Mouse (Mus musculus): Measurements from ENCODE around the gene Olfr519. TPM values are rescaled to one million over a fixed set of nuclear protein-coding genes. Genes with fewer than 3 reads are reported as not detected.

Gene Olfr519
- polyA plus RNA-seq, 2 experiments, result not detected

DNA sequence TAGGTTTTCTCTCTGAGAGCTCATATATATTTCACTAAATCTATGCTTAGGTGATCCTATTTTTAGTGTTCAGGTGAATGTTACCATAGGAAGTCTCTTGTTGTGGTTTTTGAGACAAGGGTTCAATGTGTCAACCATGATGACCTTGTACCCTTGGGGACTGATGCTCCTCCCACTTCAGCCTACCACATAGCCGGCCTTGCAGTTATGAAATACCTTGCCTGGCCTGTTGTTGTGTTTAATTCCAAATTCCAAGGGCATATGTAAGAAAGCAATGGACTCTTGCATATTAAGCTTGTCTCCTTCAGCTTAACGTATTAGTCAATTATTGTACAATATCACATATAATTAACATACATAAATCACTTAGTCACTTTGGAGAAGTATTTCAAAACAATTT is 9.7 kb upstream of the Olfr519 start:
- ATAC-seq (ENCODE audit: low FRiP score, low read depth), result no peak
- TF ChIP-seq POLR2A (IDR thresholded peaks at IDR 0.05; ENCODE audit: borderline replicate concordance, extremely low read depth, insufficient read depth, insufficient read length), result no peak
- 78% methylated on average over 2 of the region's 2 CpGs for WGBS
- no peak for DNase-seq (ENCODE audit: low spot score)
- H3K27ac ChIP-seq (replicated peaks; ENCODE audit: low read depth, low read length), result no peak overlapping the region
- H3K9me3 ChIP-seq (ENCODE audit: control insufficient read depth, low read length), result no peaks in the 10 kb centered on the region
- no peaks in the 10 kb centered on the region for H3K27me3 ChIP-seq (ENCODE audit: control insufficient read depth, insufficient read depth, low read length)
- H3K4me3 ChIP-seq (replicated peaks; ENCODE audit: low read length), result no peak overlapping the region
- H3K9ac ChIP-seq (ENCODE audit: low read depth, low read length, severe bottlenecking), result no peak overlapping the region
- no peaks in the 10 kb centered on the region for H3K4me1 ChIP-seq (ENCODE audit: control insufficient read depth, insufficient read depth, low read length)
- no peaks in the 10 kb centered on the region for H3K36me3 ChIP-seq (ENCODE audit: control insufficient read depth, insufficient read depth, low read length)
- H3K4me2 ChIP-seq (replicated peaks; ENCODE audit: low read depth, low read length, severe bottlenecking), result no peak overlapping the region

DNA sequence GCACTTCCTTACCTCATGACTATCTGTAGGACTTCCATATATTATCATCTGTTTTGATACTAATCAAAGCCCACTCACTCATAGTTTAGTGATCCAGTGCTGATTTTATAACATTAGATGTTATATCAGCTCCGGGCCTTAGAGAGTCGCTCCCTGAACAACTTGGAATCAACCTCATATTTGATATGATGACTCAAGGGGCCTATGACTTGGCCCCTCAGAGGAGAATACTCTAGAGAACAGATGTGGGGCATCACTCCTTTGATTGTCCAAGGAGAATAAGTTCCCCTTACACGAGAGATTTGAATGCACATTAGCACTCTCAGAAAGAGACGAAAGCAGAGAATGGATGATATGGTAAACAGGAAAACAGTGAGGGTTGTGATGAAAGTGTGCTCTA is 9.3 kb downstream of the Olfr519 start, which contains the start of gene Olfr518:
Gene Olfr518, minus strand, starts transcription at position 101 of the 400 bp plus-strand sequence.
- Histone ChIP-seq H3K4me3 (replicated peaks; ENCODE audit: low read length) (no peak within 1 kb of the TSS), H3K27me3 (ENCODE audit: control insufficient read depth, insufficient read depth, low read length) (no peaks in the 10 kb centered on the region), H3K36me3 (ENCODE audit: control insufficient read depth, insufficient read depth, low read length) (no peaks in the 10 kb centered on the region), H3K4me2 (replicated peaks; ENCODE audit: low read depth, low read length, severe bottlenecking) (no peak within 1 kb of the TSS), H3K9ac (ENCODE audit: low read depth, low read length, severe bottlenecking) (no peak within 1 kb of the TSS), H3K9me3 (ENCODE audit: control insufficient read depth, low read length) (no peaks in the 10 kb centered on the region), H3K27ac (replicated peaks; ENCODE audit: low read depth, low read length) (no peak within 1 kb of the TSS), H3K4me1 (ENCODE audit: control insufficient read depth, insufficient read depth, low read length) (no peaks in the 10 kb centered on the region)
- DNase-seq (ENCODE audit: low spot score), result no peak
- no peak for ATAC-seq (ENCODE audit: low FRiP score, low read depth)
- no peak for TF ChIP-seq POLR2A (IDR thresholded peaks at IDR 0.05; ENCODE audit: borderline replicate concordance, extremely low read depth, insufficient read depth, insufficient read length)
- WGBS, result 81% methylated on average over 4 of the region's 4 CpGs

DNA sequence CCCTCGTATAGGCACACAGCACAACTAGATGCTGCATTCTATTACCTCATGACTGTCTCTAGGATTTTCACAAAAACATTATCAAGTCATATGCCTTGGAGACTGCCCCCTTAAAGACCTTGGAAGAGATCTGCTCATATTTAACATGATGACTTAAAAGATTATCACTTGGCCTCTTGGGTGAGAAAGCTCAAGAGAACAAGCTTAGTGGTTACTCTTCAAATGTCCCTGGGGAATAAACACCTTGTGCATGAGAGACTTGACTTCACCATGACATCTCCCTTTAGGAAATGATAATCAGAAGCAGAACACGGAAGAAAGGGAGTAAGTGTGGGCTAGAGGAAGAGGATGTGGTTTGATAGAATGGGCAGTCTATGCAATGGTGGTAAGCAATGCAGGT is 21.9 kb downstream of the Olfr519 start, which contains the start of gene Olfr517:
Gene Olfr517, minus strand, starts transcription at position 101 of the 400 bp plus-strand sequence.
- H3K4me2 ChIP-seq (replicated peaks; ENCODE audit: low read depth, low read length, severe bottlenecking), result no peak within 1 kb of the TSS
- H3K9me3 ChIP-seq (ENCODE audit: control insufficient read depth, low read length), result no peaks in the 10 kb centered on the region
- H3K4me3 ChIP-seq (replicated peaks; ENCODE audit: low read length), result no peak within 1 kb of the TSS
- WGBS, result 52% methylated on average over 2 of the region's 2 CpGs
- TF ChIP-seq POLR2A (IDR thresholded peaks at IDR 0.05; ENCODE audit: borderline replicate concordance, extremely low read depth, insufficient read depth, insufficient read length), result no peak
- ATAC-seq (ENCODE audit: low FRiP score, low read depth) (no peak), DNase-seq (ENCODE audit: low spot score) (no peak)
- no peaks in the 10 kb centered on the region for H3K36me3 ChIP-seq (ENCODE audit: control insufficient read depth, insufficient read depth, low read length)
- no peaks in the 10 kb centered on the region for H3K4me1 ChIP-seq (ENCODE audit: control insufficient read depth, insufficient read depth, low read length)
- no peak within 1 kb of the TSS for H3K9ac ChIP-seq (ENCODE audit: low read depth, low read length, severe bottlenecking)
- no peak within 1 kb of the TSS for H3K27ac ChIP-seq (replicated peaks; ENCODE audit: low read depth, low read length)
- no peaks in the 10 kb centered on the region for H3K27me3 ChIP-seq (ENCODE audit: control insufficient read depth, insufficient read depth, low read length)

DNA sequence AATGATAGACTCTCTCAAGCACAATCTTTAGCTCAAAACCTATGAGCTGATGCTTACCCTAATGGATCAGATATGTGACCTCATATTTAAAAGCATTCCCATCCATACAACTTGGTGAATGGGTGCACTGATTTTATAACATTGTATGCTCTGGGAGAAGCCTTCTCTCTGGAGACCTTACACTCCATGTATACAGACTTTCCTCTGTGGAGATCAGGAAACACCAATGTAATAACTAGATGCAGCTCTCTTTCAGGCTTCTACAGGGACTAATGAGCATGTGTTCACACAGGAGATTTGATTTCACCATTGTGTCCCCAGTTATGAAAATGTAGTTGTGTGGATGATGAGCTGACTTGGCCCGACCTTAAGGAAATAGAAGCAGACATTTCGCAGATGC is 43.8 kb downstream of the Olfr519 start, which contains the start of gene Olfr516:
Gene Olfr516, minus strand, starts transcription at position 101 of the 400 bp plus-strand sequence.
- WGBS, result 88% methylated on average over 2 of the region's 2 CpGs
- H3K4me1 ChIP-seq (ENCODE audit: control insufficient read depth, insufficient read depth, low read length), result no peaks in the 10 kb centered on the region
- no peak within 1 kb of the TSS for H3K9ac ChIP-seq (ENCODE audit: low read depth, low read length, severe bottlenecking)
- DNase-seq (ENCODE audit: low spot score) (no peak), ATAC-seq (ENCODE audit: low FRiP score, low read depth) (no peak)
- no peak within 1 kb of the TSS for H3K4me2 ChIP-seq (replicated peaks; ENCODE audit: low read depth, low read length, severe bottlenecking)
- no peaks in the 10 kb centered on the region for H3K9me3 ChIP-seq (ENCODE audit: control insufficient read depth, low read length)
- H3K36me3 ChIP-seq (ENCODE audit: control insufficient read depth, insufficient read depth, low read length), result no peaks in the 10 kb centered on the region
- no peaks in the 10 kb centered on the region for H3K27me3 ChIP-seq (ENCODE audit: control insufficient read depth, insufficient read depth, low read length)
- TF ChIP-seq POLR2A (IDR thresholded peaks at IDR 0.05; ENCODE audit: borderline replicate concordance, extremely low read depth, insufficient read depth, insufficient read length), result no peak
- no peak within 1 kb of the TSS for H3K27ac ChIP-seq (replicated peaks; ENCODE audit: low read depth, low read length)
- H3K4me3 ChIP-seq (replicated peaks; ENCODE audit: low read length), result no peak within 1 kb of the TSS

Other genes starting within 250 kb of the Olfr519 start
- not detected in 2 replicates for gene Olfr509, start 242.5 kb downstream of the Olfr519 start, polyA plus RNA-seq (2012; rRNA removed)
- not detected in 2 replicates for gene Olfr509, start 242.5 kb downstream of the Olfr519 start, polyA plus RNA-seq (2014; fragmentation: Nextera tagmentation; extraction: Ambion mirVana)
- not detected in 2 replicates for gene Olfr510, start 228.0 kb downstream of the Olfr519 start, polyA plus RNA-seq (2012; rRNA removed)
- gene Olfr510, start 228.0 kb downstream of the Olfr519 start, polyA plus RNA-seq (2014; fragmentation: Nextera tagmentation; extraction: Ambion mirVana), result not detected in 2 replicates
- not detected in 2 replicates for gene Olfr512, start 181.1 kb downstream of the Olfr519 start, polyA plus RNA-seq (2012; rRNA removed)
- not detected in 2 replicates for gene Olfr512, start 181.1 kb downstream of the Olfr519 start, polyA plus RNA-seq (2014; fragmentation: Nextera tagmentation; extraction: Ambion mirVana)
- not detected in 2 replicates for gene Olfr513, start 143.4 kb downstream of the Olfr519 start, polyA plus RNA-seq (2012; rRNA removed)
- gene Olfr513, start 143.4 kb downstream of the Olfr519 start, polyA plus RNA-seq (2014; fragmentation: Nextera tagmentation; extraction: Ambion mirVana), result not detected in 2 replicates
- gene Olfr514, start 68.4 kb downstream of the Olfr519 start, polyA plus RNA-seq (2012; rRNA removed), result not detected in 2 replicates
- not detected in 2 replicates for gene Olfr514, start 68.4 kb downstream of the Olfr519 start, polyA plus RNA-seq (2014; fragmentation: Nextera tagmentation; extraction: Ambion mirVana)
- gene Olfr516, start 43.9 kb downstream of the Olfr519 start, polyA plus RNA-seq (2012; rRNA removed), result not detected in 2 replicates
- not detected in 2 replicates for gene Olfr516, start 43.9 kb downstream of the Olfr519 start, polyA plus RNA-seq (2014; fragmentation: Nextera tagmentation; extraction: Ambion mirVana)
- not detected in 2 replicates for gene Olfr517, start 22.0 kb downstream of the Olfr519 start, polyA plus RNA-seq (2012; rRNA removed)
- gene Olfr517, start 22.0 kb downstream of the Olfr519 start, polyA plus RNA-seq (2014; fragmentation: Nextera tagmentation; extraction: Ambion mirVana), result not detected in 2 replicates
- gene Olfr518, start 9.4 kb downstream of the Olfr519 start, polyA plus RNA-seq (2012; rRNA removed), result not detected in 2 replicates
- gene Olfr518, start 9.4 kb downstream of the Olfr519 start, polyA plus RNA-seq (2014; fragmentation: Nextera tagmentation; extraction: Ambion mirVana), result not detected in 2 replicates
- gene Nlrp10, start 35.8 kb upstream of the Olfr519 start, polyA plus RNA-seq (2012; rRNA removed), result 0.10 and 0.19 TPM in 2 replicates
- 0.10 and 0.25 TPM in 2 replicates for gene Nlrp10, start 35.8 kb upstream of the Olfr519 start, polyA plus RNA-seq (2014; fragmentation: Nextera tagmentation; extraction: Ambion mirVana)
- gene Eif3f, start 40.0 kb upstream of the Olfr519 start, polyA plus RNA-seq (2012; rRNA removed), result 122 and 141 TPM in 2 replicates
- gene Eif3f, start 40.0 kb upstream of the Olfr519 start, polyA plus RNA-seq (2014; fragmentation: Nextera tagmentation; extraction: Ambion mirVana), result 120 and 123 TPM in 2 replicates
- gene Tub, start 55.9 kb upstream of the Olfr519 start, polyA plus RNA-seq (2012; rRNA removed), result 14.1 and 15.5 TPM in 2 replicates
- 4.0 TPM in 2 replicates for gene Tub, start 55.9 kb upstream of the Olfr519 start, polyA plus RNA-seq (2014; fragmentation: Nextera tagmentation; extraction: Ambion mirVana)
- gene Ric3, start 188.9 kb upstream of the Olfr519 start, polyA plus RNA-seq (2012; rRNA removed), result 2.6 and 3.2 TPM in 2 replicates
- gene Ric3, start 188.9 kb upstream of the Olfr519 start, polyA plus RNA-seq (2014; fragmentation: Nextera tagmentation; extraction: Ambion mirVana), result 4.1 and 4.7 TPM in 2 replicates